Mouse (Mus musculus) liver, embryonic 14.5 days (tissue): Measurements from ENCODE around the gene Adssl1.

Source experiments
- CTCF ChIP-seq: IDR thresholded peaks from 2 replicates; pipeline ENCODE4 v1.5.1; 2016; ENCODE audit warnings: antibody characterized with exemption, low read depth, control low read depth
- EP300 ChIP-seq: IDR thresholded peaks from 2 replicates; pipeline ENCODE4 v1.6.1; 2016; ENCODE audit warnings: antibody characterized with exemption, low read depth

DNA sequence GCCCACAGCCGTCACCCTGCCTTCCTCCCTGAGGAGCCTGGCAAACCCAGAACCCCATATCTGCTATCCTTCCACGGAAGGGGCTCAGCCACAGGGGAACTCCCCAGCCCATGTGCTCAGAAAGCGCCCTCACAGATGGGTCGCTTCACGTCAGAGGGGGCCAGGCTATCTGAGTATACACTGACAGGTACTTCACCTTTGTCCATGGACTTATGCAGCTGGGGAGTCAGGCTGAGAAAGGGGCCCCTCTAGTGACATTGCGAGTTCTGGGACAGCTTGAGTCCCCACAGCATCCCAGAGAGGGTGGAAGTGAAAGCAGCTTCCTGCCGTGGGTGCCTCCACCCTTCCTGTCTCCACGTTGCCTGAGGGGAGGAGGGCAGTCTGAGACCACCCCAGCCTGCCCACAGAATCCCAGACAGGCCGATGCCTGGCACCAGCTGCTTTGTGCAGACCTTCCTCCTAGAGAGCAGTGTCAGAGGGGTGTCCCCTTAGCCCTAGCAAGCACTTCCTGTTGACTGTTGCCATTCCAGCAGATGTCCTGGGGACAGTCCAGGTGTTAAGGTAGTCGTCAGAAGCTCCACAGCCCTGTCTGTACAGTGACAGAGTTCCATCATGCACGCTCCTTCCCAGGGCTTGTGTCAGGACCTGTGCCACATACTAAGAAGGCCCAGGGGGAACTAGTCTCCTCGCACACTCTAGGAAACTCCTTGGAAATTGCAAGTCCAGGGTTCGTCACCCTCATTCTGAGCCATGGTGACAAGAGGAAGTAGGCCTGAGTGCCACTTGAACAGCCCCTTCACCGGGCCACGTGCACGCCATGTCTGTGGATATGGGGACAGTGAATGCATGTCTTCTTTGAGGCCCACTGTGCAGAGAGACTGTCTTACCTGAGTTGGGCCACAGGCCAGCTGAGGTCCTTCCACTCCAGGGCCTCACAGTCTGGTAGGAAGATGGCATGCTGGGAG, 25.6 kb upstream of the Adssl1 start:
- no peak for TF ChIP-seq CTCF
- TF ChIP-seq EP300, result no peak
